Mouse (Mus musculus) cerebellum, adult 2 months (tissue): Measurements from ENCODE around the gene Trim46. TPM values are rescaled to one million over a fixed set of nuclear protein-coding genes. Genes with fewer than 3 reads are reported as not detected.

ENCODE experiments used
- DNase-seq, 2 experiments: peaks; one replicate each; pipeline ENCODE4 v3.0.0; 2021
- H3K27ac ChIP-seq: fragments of 200-500 bp; 2 replicates; pipeline ENCODE4 v1.5.1; 2012; ENCODE audit warnings: low read length, control low read depth, inconsistent platforms; ENCODE audit not compliant: insufficient read depth
- H3K27me3 ChIP-seq: fragments of 200-500 bp; 2 replicates; pipeline ENCODE4 v1.6.1; 2012; ENCODE audit warnings: inconsistent platforms, mild to moderate bottlenecking, low read length, moderate library complexity; ENCODE audit not compliant: control insufficient read depth, insufficient read depth
- H3K4me1 ChIP-seq: fragments of 200-500 bp; 2 replicates; pipeline ENCODE4 v1.6.1; 2011; ENCODE audit warnings: low read length; ENCODE audit not compliant: control insufficient read depth, insufficient read depth
- H3K4me3 ChIP-seq: fragments of 200-500 bp; replicated peaks from 2 replicates; pipeline ENCODE3; 2011; ENCODE audit warnings: mild to moderate bottlenecking, low read depth, low read length, control low read depth; ENCODE audit not compliant: insufficient read depth
- CTCF ChIP-seq: fragments of 200-500 bp; IDR thresholded peaks from 2 replicates; pipeline ENCODE4 v1.5.1; 2011; ENCODE audit warnings: low read depth, mild to moderate bottlenecking, control low read depth, low read length, moderate library complexity, borderline replicate concordance; ENCODE audit not compliant: insufficient read depth
- POLR2A ChIP-seq: fragments of 200-500 bp; IDR thresholded peaks from 2 replicates; pipeline ENCODE4 v1.6.1; 2011; ENCODE audit warnings: low read length, control low read depth, borderline replicate concordance; ENCODE audit not compliant: insufficient read depth
- WGBS: fragments of 180-500 bp; shearing (Covaris S2); methylation state at CpG from one replicate; pipeline ENCODE4 v1.1.7; 2018; 5-methylcytosine and 5-hydroxymethylcytosine counted together
- polyA plus RNA-seq: library from polyadenylated mRNA; depleted of rRNA; stranded (reverse); fragments of >200 nt; gene quantifications from 2 replicates; pipeline ENCODE4 v1.2.3, GENCODE M21; 2012

Trim46 gene
- polyA plus RNA-seq, 1 experiment = 49.8 TPM

DNA sequence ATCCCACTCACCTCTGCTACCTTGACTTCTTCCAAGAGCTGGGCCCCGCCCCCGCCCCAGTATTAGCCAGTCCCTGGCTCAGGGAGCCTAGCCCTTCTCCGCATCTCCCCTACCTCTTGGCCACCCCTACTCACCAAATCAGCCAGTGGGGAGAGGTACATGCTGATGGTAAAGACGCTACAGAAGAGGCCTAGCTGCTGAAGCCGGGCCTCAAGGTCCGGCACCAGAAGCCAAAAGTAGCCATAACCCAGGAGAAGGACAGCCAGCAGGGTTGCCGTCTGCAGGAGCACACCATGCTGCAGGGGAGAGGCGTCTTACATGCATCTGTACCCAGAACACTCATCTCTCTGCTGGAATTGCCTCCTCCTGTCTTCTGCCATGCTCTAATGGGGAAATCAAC lies 22.8 kb upstream of the Trim46 start:
- peak overlapping the region; percentile 82; the same call in 1 of the 2 replicates for H3K27ac ChIP-seq
- no peaks in the 10 kb centered on the region for H3K27me3 ChIP-seq
- DNase-seq = no peak
- H3K4me3 ChIP-seq = no peak overlapping the region
- H3K4me1 ChIP-seq = peaks cover 22% of the 10 kb centered on the region
- 56% methylated on average over 8 of the region's 8 CpGs for WGBS
- no peak for TF ChIP-seq CTCF
- TF ChIP-seq POLR2A = no peak

- Histone ChIP-seq H3K27ac (peak overlapping the region; percentile 79), H3K27me3 (no peaks in the 10 kb centered on the region), H3K4me1 (peaks cover 22% of the 10 kb centered on the region), H3K4me3 (peak overlapping the region; percentile 93)
- TF ChIP-seq CTCF (no peak), POLR2A (peak; percentile 94)
- under 1% methylated on average over 20 of the region's 20 CpGs for WGBS
- DNase-seq = peak; percentile 85 to 86
Observed at GRCm38 (mm10) chr3:89266439-89266893, 20.4 kb upstream of the Trim46 start.

GRCm38 (mm10) chr3:89262417-89262816 lies 16.3 kb upstream of the Trim46 start:
- no peak overlapping the region for H3K4me3 ChIP-seq
- 76% methylated on average over 10 of the region's 10 CpGs for WGBS
- H3K27ac ChIP-seq = no peak overlapping the region
- TF ChIP-seq CTCF (no peak), POLR2A (no peak)
- peaks cover 2% of the 10 kb centered on the region; the same call in 1 of the 2 replicates for H3K4me1 ChIP-seq
- H3K27me3 ChIP-seq = no peaks in the 10 kb centered on the region
- DNase-seq = no peak

DNA sequence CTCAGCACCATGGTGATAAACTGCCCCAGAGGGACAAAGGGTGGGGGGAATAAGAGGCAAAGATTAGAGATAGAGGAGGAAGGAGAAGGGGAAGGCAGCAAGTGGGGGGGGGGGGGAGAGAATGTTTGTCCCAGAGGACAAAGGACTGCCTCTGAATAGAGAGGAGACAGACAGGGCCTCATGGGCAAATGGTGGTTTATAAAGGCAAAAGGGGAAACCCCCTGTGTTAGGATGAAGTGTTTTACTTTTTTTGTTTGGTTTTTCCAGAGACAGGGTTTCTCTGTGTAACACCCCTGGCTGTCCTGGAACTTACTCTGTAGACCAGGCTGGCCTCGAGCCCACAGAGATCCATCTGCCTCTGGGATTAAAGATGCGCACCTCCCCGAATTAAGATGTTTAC lies 14.1 kb upstream of the Trim46 start:
- H3K27ac ChIP-seq = no peak overlapping the region
- WGBS = 60% methylated on average over 3 of the region's 3 CpGs
- H3K4me1 ChIP-seq = no peaks in the 10 kb centered on the region
- H3K27me3 ChIP-seq = no peaks in the 10 kb centered on the region
- no peak for DNase-seq
- no peak for TF ChIP-seq POLR2A
- no peak for TF ChIP-seq CTCF
- H3K4me3 ChIP-seq = no peak overlapping the region

DNA sequence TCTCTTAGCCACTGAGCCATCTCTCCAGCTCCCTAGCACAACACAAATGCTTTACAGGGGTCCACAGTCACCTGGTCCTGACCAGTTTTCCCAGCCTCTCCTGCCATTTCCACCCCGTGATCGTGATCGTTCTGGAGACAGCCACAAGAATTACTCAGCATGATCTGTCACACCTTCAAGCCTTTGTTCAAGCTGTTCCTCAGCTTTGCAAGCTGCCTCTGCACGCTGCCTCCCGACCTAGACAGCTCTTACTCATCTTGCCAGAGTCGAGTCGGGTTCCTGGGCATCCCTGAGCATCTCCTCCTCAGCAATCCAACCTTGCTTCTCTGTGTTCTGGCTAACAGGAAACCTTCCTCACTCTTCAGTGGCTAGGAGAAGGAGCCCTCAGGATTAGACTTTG lies 13.0 kb upstream of the Trim46 start, which contains the start of gene Dpm3:
Gene Dpm3, plus strand, starts transcription at position 283 of the 400 bp plus-strand sequence.
- WGBS = 30% methylated on average over 7 of the region's 7 CpGs
- DNase-seq = no peak
- Histone ChIP-seq H3K27me3 (no peaks in the 10 kb centered on the region), H3K4me1 (no peaks in the 10 kb centered on the region), H3K27ac (no peak within 1 kb of the TSS), H3K4me3 (no peak within 1 kb of the TSS)
- TF ChIP-seq POLR2A (no peak), CTCF (no peak)

- Histone ChIP-seq H3K27ac (no peak overlapping the region), H3K4me3 (no peak overlapping the region), H3K4me1 (0 out of 2 replicates have a peak, but pooled peaks cover 4% of the 10 kb centered on the region), H3K27me3 (no peaks in the 10 kb centered on the region)
- DNase-seq = no peak
- TF ChIP-seq POLR2A (no peak), CTCF (no peak)
- 72% methylated on average over 5 of the region's 5 CpGs for WGBS
Observed at GRCm38 (mm10) chr3:89256177-89256576, 10.1 kb upstream of the Trim46 start.

DNA sequence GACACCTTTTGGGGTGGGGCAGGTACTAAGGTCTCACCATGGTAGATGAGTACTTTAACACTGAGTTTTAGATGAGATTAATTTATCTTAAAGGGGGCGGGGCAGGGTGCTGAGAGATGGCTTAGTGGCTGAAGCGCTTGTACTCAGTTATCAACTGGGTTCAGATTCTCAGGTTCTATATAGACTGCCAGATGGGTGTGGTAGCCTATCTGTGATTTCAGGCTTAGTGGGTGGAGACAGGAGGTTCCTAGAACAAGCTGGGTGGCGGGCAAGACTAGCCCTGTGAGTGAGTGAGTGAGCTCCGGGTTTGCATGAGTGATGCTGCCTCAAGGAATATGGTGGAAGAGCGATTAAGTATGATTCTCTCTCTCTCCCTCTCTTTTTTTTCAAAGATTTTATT lies 8.9 kb upstream of the Trim46 start:
- 92% methylated on average over 5 of the region's 5 CpGs for WGBS
- TF ChIP-seq POLR2A = no peak
- TF ChIP-seq CTCF = no peak
- no peak for DNase-seq

DNA sequence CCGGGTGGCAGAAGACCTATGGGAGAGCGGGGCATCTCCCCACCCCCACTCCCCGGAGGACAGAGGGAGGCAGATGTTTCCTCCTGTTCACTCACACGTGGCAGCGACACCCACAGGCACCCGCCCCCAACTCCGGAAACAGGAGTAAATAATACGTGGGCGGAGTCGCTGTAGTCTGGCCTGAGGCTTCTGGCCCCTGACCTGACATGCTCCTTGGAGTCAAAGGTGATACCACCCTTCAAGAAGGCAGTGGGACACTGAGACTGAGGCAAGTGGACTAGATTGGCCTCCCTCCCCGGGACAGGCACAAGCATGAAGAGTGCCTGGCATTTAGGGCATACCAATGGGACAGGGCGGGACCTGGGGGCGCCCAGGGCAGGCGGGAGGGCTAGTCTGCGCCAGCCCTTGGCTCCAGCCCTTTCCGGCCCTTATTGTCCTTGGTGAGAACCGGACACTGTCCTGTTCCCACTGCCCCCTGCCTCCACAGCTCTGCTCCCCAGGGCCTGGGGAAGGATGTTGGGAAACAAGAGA lies 5.3 kb upstream of the Trim46 start:
- TF ChIP-seq POLR2A = no peak
- TF ChIP-seq CTCF = no peak
- no peak overlapping the region for H3K4me3 ChIP-seq

More for the DNA sequence above, 8.9 kb upstream of the Trim46 start:
- Histone ChIP-seq H3K27ac (no peak overlapping the region), H3K4me1 (0 out of 2 replicates have a peak, but pooled peaks cover 4% of the 10 kb centered on the region), H3K27me3 (no peaks in the 10 kb centered on the region), H3K4me3 (no peak overlapping the region)

More for the DNA sequence above, 5.3 kb upstream of the Trim46 start:
- Histone ChIP-seq H3K27ac (no peak overlapping the region), H3K27me3 (no peaks in the 10 kb centered on the region), H3K4me1 (peaks cover 4% of the 10 kb centered on the region; the same call in 1 of the 2 replicates)
- WGBS = 6% methylated on average over 17 of the region's 17 CpGs
- no peak for DNase-seq
